Mouse (Mus musculus) hindbrain, embryonic 11.5 days (tissue): Measurements from ENCODE around the gene Sh2d2a. TPM values are rescaled to one million over a fixed set of nuclear protein-coding genes. Genes with fewer than 3 reads are reported as not detected.
"Not testable (repeated sequence)": the region's sequence is repeated elsewhere in the genome, so short reads cannot be mapped to it uniquely, and the experiment has no call there.

ENCODE experiments used
- ATAC-seq: fragments of 200-750 bp; cut with Nextera tagmentation; 2 replicates; pipeline ENCODE4 v1.8.0; 2017; ENCODE audit warnings: mild to moderate bottlenecking, moderate TSS enrichment, moderate library complexity; ENCODE audit not compliant: low FRiP score
- DNase-seq: peaks from one replicate; pipeline ENCODE4 v3.0.0-alpha.2; 2015; ENCODE audit warnings: low spot score
- H3K27ac ChIP-seq: fragments of 300-500 bp; sonication (generic); 2 replicates; pipeline ENCODE4 v1.5.1; 2014; ENCODE audit warnings: mild to moderate bottlenecking, low read depth, low read length
- H3K27me3 ChIP-seq: fragments of 300-500 bp; sonication (generic); 2 replicates; pipeline ENCODE4 v1.6.1; 2014; ENCODE audit warnings: mild to moderate bottlenecking, low read length, moderate library complexity, mixed read lengths; ENCODE audit not compliant: control insufficient read depth, insufficient read depth
- H3K36me3 ChIP-seq: fragments of 300-500 bp; sonication (generic); 2 replicates; pipeline ENCODE4 v1.6.1; 2014; ENCODE audit warnings: mild to moderate bottlenecking, low read length, moderate library complexity, mixed read lengths; ENCODE audit not compliant: control insufficient read depth, insufficient read depth
- H3K4me1 ChIP-seq: fragments of 300-500 bp; sonication (generic); replicated peaks from 2 replicates; pipeline ENCODE4 v1.6.1; 2014; ENCODE audit warnings: low read length, mixed read lengths; ENCODE audit not compliant: control insufficient read depth, insufficient read depth
- H3K4me2 ChIP-seq: fragments of 300-500 bp; sonication (generic); replicated peaks from 2 replicates; pipeline ENCODE4 v1.6.1; 2014; ENCODE audit warnings: mild to moderate bottlenecking, low read depth, low read length
- H3K4me3 ChIP-seq: fragments of 300-500 bp; sonication (generic); 2 replicates; pipeline ENCODE4 v1.5.1; 2014; ENCODE audit warnings: low read depth, low read length
- H3K9ac ChIP-seq: fragments of 300-500 bp; sonication (generic); 2 replicates; pipeline ENCODE4 v1.6.1; 2014; ENCODE audit warnings: low read depth, low read length
- H3K9me3 ChIP-seq: fragments of 300-500 bp; sonication (generic); 2 replicates; pipeline ENCODE4 v1.6.1; 2016; ENCODE audit warnings: low read length; ENCODE audit not compliant: control insufficient read depth
- WGBS: fragments of 180-500 bp; shearing (Covaris S2); extraction: QIAGEN DNeasy Blood & Tissue Kit; methylation state at CpG from one replicate; pipeline ENCODE4 v1.1.7; 2014; 5-methylcytosine and 5-hydroxymethylcytosine counted together
- polyA plus RNA-seq: library from polyadenylated mRNA; unstranded; fragments of >200 nt; fragmentation: Nextera tagmentation; extraction: Ambion mirVana; gene quantifications from 2 replicates; pipeline ENCODE4 v1.2.1, GENCODE M21; 2014

Sh2d2a gene
- polyA plus RNA-seq, 1 experiment from 2014 or later, result not detected

DNA sequence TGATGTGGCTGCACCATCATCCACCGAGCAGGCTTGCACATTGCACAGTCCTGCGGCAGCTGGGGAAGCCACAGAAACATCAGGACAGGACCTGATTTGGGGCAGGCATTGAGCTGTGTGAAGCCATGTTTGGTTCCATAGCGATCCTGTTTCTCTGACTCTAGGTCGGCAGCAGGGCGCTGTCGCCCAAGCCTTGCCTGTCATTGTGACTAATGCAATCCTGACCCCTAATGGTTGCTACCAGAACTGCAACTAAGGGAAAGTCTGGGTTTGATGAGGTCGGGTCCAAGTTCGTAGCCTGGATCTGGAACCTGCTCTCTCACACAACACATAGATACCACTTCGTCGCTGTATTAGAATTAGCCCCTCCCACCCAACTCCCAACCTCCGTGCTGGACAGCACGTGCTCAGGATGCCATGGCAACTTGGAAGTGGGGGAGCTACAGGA, 29.9 kb upstream of the Sh2d2a start:
- Histone ChIP-seq H3K9me3 (no peaks in the 10 kb centered on the region), H3K4me2 (no peak overlapping the region), H3K27ac (no peak overlapping the region), H3K4me3 (no peak overlapping the region), H3K36me3 (no peaks in the 10 kb centered on the region), H3K27me3 (peaks cover 9% of the 10 kb centered on the region; the same call in 1 of the 2 replicates), H3K9ac (no peak overlapping the region), H3K4me1 (no peaks in the 10 kb centered on the region)
- peak; percentile 53; the same call in 1 of the 2 replicates for ATAC-seq
- DNase-seq, result peak; percentile 91
- WGBS, result 5% methylated on average over 12 of the region's 12 CpGs

DNA sequence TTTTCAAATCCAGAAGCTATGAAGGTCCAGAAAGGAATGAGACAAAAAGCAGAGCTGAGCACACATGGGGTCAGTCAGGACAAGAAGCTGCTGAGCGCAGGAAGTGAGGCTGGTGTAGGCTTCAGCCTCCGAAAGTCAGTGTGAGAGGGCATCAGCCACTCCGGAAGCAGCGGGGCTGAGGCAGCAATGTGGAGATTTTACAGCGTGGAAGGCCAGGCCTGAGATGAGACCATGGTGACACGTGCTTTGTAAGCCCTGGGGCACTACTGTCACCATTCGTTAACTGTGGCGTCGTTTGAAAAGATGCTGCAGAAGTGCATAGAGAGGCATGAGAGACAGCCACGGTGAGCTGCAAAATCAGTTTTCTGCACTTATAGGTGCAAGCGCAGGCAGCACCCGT, 28.3 kb upstream of the Sh2d2a start:
- WGBS, result 71% methylated on average over 12 of the region's 12 CpGs

DNA sequence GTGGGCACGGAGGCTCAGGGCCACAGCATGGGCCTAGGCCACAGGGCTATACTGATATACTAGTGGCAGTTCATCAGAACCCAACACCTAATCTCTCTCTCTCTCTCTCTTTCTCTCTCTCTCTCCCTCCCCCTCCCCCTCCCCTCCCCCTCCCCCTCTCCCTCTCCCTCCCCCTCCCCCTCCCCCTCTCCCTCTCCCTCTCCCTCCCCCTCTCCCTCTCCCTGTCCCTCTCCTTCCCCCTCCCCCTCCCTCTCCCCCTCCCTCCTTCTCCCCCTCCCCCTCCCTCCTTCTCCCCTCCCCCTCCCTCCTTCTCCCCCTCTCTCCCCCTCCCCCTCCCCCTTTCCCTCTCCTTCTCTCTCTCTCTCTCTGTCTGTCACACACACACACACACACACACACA, 22.3 kb upstream of the Sh2d2a start, which contains the start of gene Pear1:
TSS of gene Pear1 (minus strand) at position 101 of the 400 bp plus-strand sequence.
- ATAC-seq, DNase-seq, H3K36me3 ChIP-seq, H3K4me3 ChIP-seq, H3K4me2 ChIP-seq, H3K27ac ChIP-seq, H3K4me1 ChIP-seq, H3K9ac ChIP-seq, H3K9me3 ChIP-seq, H3K27me3 ChIP-seq: not testable (repeated sequence)
- 93% methylated on average over 1 of the region's 1 CpGs for WGBS

More for the DNA sequence above, 28.3 kb upstream of the Sh2d2a start:
- Histone ChIP-seq H3K36me3 (no peaks in the 10 kb centered on the region), H3K27me3 (peaks cover 9% of the 10 kb centered on the region; the same call in 1 of the 2 replicates), H3K4me3 (no peak overlapping the region), H3K27ac (no peak overlapping the region), H3K4me1 (no peaks in the 10 kb centered on the region), H3K9ac (no peak overlapping the region), H3K9me3 (no peaks in the 10 kb centered on the region), H3K4me2 (no peak overlapping the region)
- DNase-seq (no peak), ATAC-seq (no peak)

DNA sequence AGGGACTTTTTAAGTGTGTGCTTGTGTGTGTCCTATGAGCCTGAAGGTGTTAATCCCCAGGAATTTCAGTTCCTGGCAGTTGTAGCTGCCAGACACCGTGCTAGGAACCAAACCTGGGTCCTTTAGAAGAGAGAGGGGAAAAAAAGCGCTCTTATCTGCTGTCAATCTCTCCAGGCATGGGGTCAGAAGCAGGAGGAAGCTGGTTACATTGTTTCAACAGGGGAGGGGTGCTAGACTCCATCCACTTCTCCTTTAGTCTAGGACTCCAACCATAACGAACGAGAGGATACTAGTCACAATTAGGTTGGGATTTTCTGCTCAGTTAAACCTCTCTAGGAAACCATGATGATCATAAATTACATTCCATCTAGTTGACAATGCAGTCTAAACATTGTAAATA, 18.1 kb upstream of the Sh2d2a start:
- no peaks in the 10 kb centered on the region for H3K27me3 ChIP-seq
- no peak overlapping the region for H3K4me3 ChIP-seq
- H3K36me3 ChIP-seq, result no peaks in the 10 kb centered on the region
- H3K4me1 ChIP-seq, result no peaks in the 10 kb centered on the region
- ATAC-seq (no peak), DNase-seq (no peak)
- H3K9me3 ChIP-seq, result no peaks in the 10 kb centered on the region
- H3K4me2 ChIP-seq, result no peak overlapping the region
- no peak overlapping the region for H3K9ac ChIP-seq
- 56% methylated on average over 4 of the region's 4 CpGs for WGBS
- no peak overlapping the region for H3K27ac ChIP-seq

DNA sequence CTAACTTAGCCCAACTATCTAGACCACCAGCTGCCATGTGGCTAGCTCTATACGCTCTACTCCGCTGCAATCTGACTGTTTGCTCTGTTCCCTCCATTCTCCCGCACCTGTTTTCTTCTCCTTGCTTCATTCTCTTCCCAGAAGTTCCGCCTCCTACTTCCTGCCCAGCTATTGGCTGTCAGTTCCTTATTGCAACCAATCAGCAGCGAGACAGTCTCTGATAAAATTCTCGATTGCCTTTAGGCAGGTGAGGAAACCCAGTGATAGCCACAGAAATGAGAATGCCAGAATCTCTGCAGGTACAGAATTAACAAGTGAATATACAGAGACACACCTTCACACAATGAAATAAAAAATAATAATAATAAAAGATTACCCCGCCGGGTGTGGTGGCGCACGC, 17.5 kb upstream of the Sh2d2a start:
- H3K27ac ChIP-seq, result no peak overlapping the region
- 61% methylated on average over 10 of the region's 10 CpGs for WGBS

DNA sequence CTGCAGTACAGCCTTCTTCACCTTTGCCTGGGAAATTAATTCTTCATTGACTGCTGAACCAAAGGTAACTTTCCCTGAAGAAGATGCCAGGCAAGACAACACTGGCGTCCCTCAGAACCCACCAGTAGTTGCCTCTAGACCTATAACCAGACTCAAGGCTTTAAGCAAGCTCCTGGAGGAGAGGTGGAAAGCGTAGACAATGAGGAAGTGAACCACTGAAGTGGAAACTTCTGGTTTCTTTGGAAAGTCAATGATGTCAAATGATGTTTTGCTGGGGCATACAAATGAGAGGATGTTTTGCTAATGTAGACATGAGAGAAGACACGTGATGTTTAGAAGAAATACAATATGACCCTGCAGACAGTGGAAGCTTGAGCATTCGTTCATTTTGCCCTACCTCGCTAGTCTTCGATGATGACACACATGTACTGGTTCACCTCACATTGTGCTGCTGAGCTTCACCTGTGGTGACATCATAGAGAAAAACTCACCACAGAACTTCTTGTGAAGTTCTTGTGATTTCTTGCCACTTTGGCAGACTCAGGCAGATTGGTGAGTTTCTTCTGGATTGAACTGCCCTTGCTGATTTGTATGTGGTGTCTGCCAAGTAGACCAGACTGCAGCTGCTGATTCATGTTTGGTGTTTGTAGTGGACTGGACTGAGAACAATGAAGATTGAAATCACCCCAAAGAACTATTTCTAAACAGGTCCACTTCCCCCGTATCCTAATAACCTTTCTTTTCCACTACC, 14.3 kb upstream of the Sh2d2a start:
- 81% methylated on average over 7 of the region's 7 CpGs for WGBS
- Histone ChIP-seq H3K9ac (no peak overlapping the region), H3K27me3 (no peaks in the 10 kb centered on the region), H3K36me3 (no peaks in the 10 kb centered on the region), H3K27ac (no peak overlapping the region), H3K9me3 (no peaks in the 10 kb centered on the region), H3K4me2 (no peak overlapping the region), H3K4me3 (no peak overlapping the region), H3K4me1 (no peaks in the 10 kb centered on the region)
- DNase-seq (no peak), ATAC-seq (no peak)

More for the DNA sequence above, 17.5 kb upstream of the Sh2d2a start:
- Histone ChIP-seq H3K27me3 (no peaks in the 10 kb centered on the region), H3K4me1 (no peaks in the 10 kb centered on the region), H3K4me3 (no peak overlapping the region), H3K9me3 (no peaks in the 10 kb centered on the region), H3K9ac (no peak overlapping the region), H3K36me3 (no peaks in the 10 kb centered on the region), H3K4me2 (no peak overlapping the region)
- ATAC-seq (no peak), DNase-seq (no peak)

DNA sequence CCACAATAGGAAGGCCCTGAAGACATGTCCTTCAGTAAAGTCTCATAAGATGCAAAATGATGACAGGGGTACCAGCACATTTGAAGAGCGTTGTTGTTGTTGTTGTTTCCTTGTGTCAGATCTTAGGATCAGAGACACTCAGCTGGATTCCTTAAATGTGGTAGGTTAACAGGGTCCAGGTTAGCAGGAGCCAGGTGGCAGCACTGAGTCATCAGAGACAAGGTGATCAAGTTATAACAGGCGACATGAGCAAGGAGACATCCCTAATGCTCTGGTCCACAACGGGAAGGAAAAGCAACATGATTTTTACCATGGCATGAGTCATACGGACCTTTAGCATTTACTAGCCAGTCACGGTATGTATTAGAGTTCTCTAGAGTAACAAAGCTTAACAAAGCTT, 13.1 kb upstream of the Sh2d2a start:
- DNase-seq (no peak), ATAC-seq (no peak)
- no peak overlapping the region for H3K4me2 ChIP-seq
- no peaks in the 10 kb centered on the region for H3K27me3 ChIP-seq
- no peak overlapping the region for H3K4me3 ChIP-seq
- H3K27ac ChIP-seq, result no peak overlapping the region
- H3K4me1 ChIP-seq, result no peaks in the 10 kb centered on the region
- 73% methylated on average over 5 of the region's 5 CpGs for WGBS
- H3K9ac ChIP-seq, result no peak overlapping the region
- H3K36me3 ChIP-seq, result no peaks in the 10 kb centered on the region
- no peaks in the 10 kb centered on the region for H3K9me3 ChIP-seq

DNA sequence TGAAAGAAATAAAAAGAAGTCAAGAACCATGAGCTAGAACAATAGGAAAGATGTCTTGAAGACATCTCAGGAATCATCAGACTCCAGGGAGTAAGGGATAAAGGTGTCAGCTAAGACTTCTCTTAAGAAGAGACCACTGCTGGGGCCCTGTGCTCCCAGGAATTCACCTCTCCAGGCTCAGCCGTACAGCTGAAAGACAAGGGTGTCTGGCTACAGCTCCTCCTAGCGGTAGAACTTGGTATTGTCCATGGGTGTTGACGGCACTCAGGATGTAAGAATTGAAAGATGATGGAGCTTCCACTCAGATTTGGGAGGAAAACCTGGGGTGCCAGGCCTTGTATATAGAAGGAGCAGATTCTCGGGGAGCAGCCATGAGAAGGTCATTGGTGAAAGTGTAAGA, 7.9 kb upstream of the Sh2d2a start:
- DNase-seq (peak; percentile 88), ATAC-seq (no peak)
- H3K4me1 ChIP-seq, result no peaks in the 10 kb centered on the region
- H3K27me3 ChIP-seq, result no peaks in the 10 kb centered on the region
- H3K9me3 ChIP-seq, result no peaks in the 10 kb centered on the region
- no peaks in the 10 kb centered on the region for H3K36me3 ChIP-seq
- H3K9ac ChIP-seq, result no peak overlapping the region
- 5% methylated on average over 4 of the region's 4 CpGs for WGBS
- no peak overlapping the region for H3K4me2 ChIP-seq
- H3K27ac ChIP-seq, result no peak overlapping the region
- no peak overlapping the region for H3K4me3 ChIP-seq

DNA sequence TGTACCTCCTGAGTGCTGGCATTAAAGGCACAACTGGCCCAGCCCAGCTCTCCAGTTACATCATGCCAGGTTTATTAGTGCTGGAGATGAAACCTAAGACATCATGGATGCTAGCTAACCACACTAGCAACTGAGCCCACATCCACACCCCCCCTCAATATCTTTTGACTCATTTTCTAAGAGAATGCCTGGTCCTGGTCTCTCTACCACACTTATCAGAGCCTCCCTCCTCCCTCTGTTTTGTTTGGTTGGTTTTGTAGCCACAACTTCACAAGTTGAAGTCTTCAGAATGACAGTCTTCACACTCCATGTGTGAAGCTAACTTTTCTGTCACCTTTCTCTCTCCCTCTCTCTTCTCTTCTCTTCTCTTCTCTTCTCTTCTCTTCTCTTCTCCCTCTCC, 5.7 kb upstream of the Sh2d2a start:
- H3K4me1 ChIP-seq, result no peaks in the 10 kb centered on the region
- DNase-seq, result no peak
- H3K9ac ChIP-seq, result no peak overlapping the region
- no peak overlapping the region for H3K4me2 ChIP-seq
- H3K36me3 ChIP-seq, result no peaks in the 10 kb centered on the region
- no peaks in the 10 kb centered on the region for H3K9me3 ChIP-seq
- no peak for ATAC-seq
- H3K27me3 ChIP-seq, result no peaks in the 10 kb centered on the region
- H3K4me3 ChIP-seq, result no peak overlapping the region
- H3K27ac ChIP-seq, result no peak overlapping the region
